Mouse (Mus musculus) spleen, adult 2 months (tissue): ENCODE data around the gene Siae.

ENCODE experiments used
- CTCF ChIP-seq: fragments of 200-500 bp; IDR thresholded peaks from 2 replicates; pipeline ENCODE4 v1.5.1; 2011; ENCODE audit warnings: mild to moderate bottlenecking, inconsistent platforms; ENCODE audit not compliant: insufficient read depth, insufficient read length, insufficient replicate concordance; ENCODE audit errors: extremely low read depth
- POLR2A ChIP-seq: fragments of 200-500 bp; IDR thresholded peaks from 2 replicates; pipeline ENCODE4 v1.6.1; 2011; ENCODE audit warnings: low read depth, low read length, inconsistent platforms

- TF ChIP-seq CTCF (no peak), POLR2A (no peak)
Measured at GRCm38 (mm10) chr9:37634269-37634668, 78.8 kb downstream of the Siae start.
